Mouse (Mus musculus) hindbrain, postnatal 0 days (tissue): ENCODE measurements around the gene Btc. TPM values are rescaled to one million over a fixed set of nuclear protein-coding genes. Genes with fewer than 3 reads are reported as not detected.
A peak's percentile ranks its signal among the peaks of the same experiment; 100 is the strongest.

Experiments
- ATAC-seq: fragments of 200-750 bp; cut with Nextera tagmentation; 2 replicates; pipeline ENCODE4 v1.8.0; 2017; ENCODE audit warnings: mild to moderate bottlenecking, moderate TSS enrichment, moderate library complexity
- DNase-seq: peaks from one replicate; pipeline ENCODE4 v3.0.0-alpha.2; 2015; ENCODE audit warnings: low spot score
- H3K27ac ChIP-seq: fragments of 300-500 bp; sonication (generic); 2 replicates; pipeline ENCODE4 v1.5.1; 2014; ENCODE audit warnings: mild to moderate bottlenecking
- H3K27me3 ChIP-seq: fragments of 300-500 bp; sonication (generic); 2 replicates; pipeline ENCODE4 v1.6.1; 2014; ENCODE audit warnings: low read length, mixed read lengths; ENCODE audit not compliant: insufficient read depth
- H3K36me3 ChIP-seq: fragments of 300-500 bp; sonication (generic); 2 replicates; pipeline ENCODE4 v1.6.1; 2014; ENCODE audit warnings: low read length, mixed read lengths; ENCODE audit not compliant: insufficient read depth
- H3K4me1 ChIP-seq: fragments of 300-500 bp; sonication (generic); 2 replicates; pipeline ENCODE4 v1.6.1; 2014; ENCODE audit warnings: antibody characterized with exemption, low read length, mixed read lengths; ENCODE audit not compliant: insufficient read depth
- H3K4me2 ChIP-seq: fragments of 300-500 bp; sonication (generic); 2 replicates; pipeline ENCODE4 v1.6.1; 2014; ENCODE audit warnings: low read depth, mild to moderate bottlenecking, low read length, moderate library complexity, mixed read lengths
- H3K4me3 ChIP-seq: fragments of 300-500 bp; sonication (generic); 2 replicates; pipeline ENCODE4 v1.5.1; 2014; ENCODE audit warnings: low read length
- H3K9ac ChIP-seq: fragments of 300-500 bp; sonication (generic); replicated peaks from 2 replicates; pipeline ENCODE4 v1.6.1; 2014; ENCODE audit warnings: mild to moderate bottlenecking, low read length, moderate library complexity, mixed read lengths
- H3K9me3 ChIP-seq: fragments of 300-500 bp; sonication (generic); 2 replicates; pipeline ENCODE4 v1.6.1; 2016; ENCODE audit warnings: low read length, mixed read lengths
- CTCF ChIP-seq: IDR thresholded peaks from 2 replicates; pipeline ENCODE4 v1.5.1; 2016; ENCODE audit warnings: antibody characterized with exemption, control low read depth, low read depth
- WGBS: fragments of 180-500 bp; shearing (Covaris S2); extraction: QIAGEN DNeasy Blood & Tissue Kit; methylation state at CpG from one replicate; pipeline ENCODE4 v1.1.7; 2014; 5-methylcytosine and 5-hydroxymethylcytosine counted together
- polyA plus RNA-seq: library from polyadenylated mRNA; unstranded; fragments of >200 nt; fragmentation: Nextera tagmentation; extraction: Ambion mirVana; gene quantifications from 2 replicates; pipeline ENCODE4 v1.2.1, GENCODE M21; 2015
- total RNA-seq: library from RNA; depleted of rRNA; stranded (reverse); fragments of >200 nt; gene quantifications from 2 replicates; pipeline ENCODE4 v1.2.3, GENCODE M21; 2014

Btc gene
- total and polyA plus RNA-seq, 2 experiments from 2014 or later, result 0.15 to 0.58 TPM

- DNase-seq, result peak; percentile 40
- TF ChIP-seq CTCF, result no peak
- H3K4me2 ChIP-seq, result no peak overlapping the region
- H3K27ac ChIP-seq, result no peak overlapping the region
- H3K36me3 ChIP-seq, result no peaks in the 10 kb centered on the region
- 46% methylated on average over 5 of the region's 5 CpGs for WGBS
- H3K4me1 ChIP-seq, result no peaks in the 10 kb centered on the region
- no peak overlapping the region for H3K9ac ChIP-seq
- no peaks in the 10 kb centered on the region for H3K27me3 ChIP-seq
- no peak overlapping the region for H3K4me3 ChIP-seq
- ATAC-seq, result no peak
- no peaks in the 10 kb centered on the region for H3K9me3 ChIP-seq
These were observed 50.1 kb downstream of the Btc start for GRCm38 (mm10) chr5:91352645-91353044.

GRCm38 (mm10) chr5:91345681-91346080 lies 57.1 kb downstream of the Btc start:
- no peaks in the 10 kb centered on the region for H3K4me1 ChIP-seq
- H3K9ac ChIP-seq, result no peak overlapping the region
- TF ChIP-seq CTCF, result no peak
- no peak overlapping the region for H3K4me3 ChIP-seq
- ATAC-seq (peak; percentile 64), DNase-seq (peak; percentile 69)
- 67% methylated on average over 5 of the region's 5 CpGs for WGBS
- no peaks in the 10 kb centered on the region for H3K36me3 ChIP-seq
- H3K27ac ChIP-seq, result no peak overlapping the region
- no peak overlapping the region for H3K4me2 ChIP-seq
- H3K9me3 ChIP-seq, result no peaks in the 10 kb centered on the region
- no peaks in the 10 kb centered on the region for H3K27me3 ChIP-seq

GRCm38 (mm10) chr5:91345064-91345463 lies 57.7 kb downstream of the Btc start:
- WGBS, result 88% methylated on average over 2 of the region's 2 CpGs
- H3K36me3 ChIP-seq, result no peaks in the 10 kb centered on the region
- no peak overlapping the region for H3K4me2 ChIP-seq
- ATAC-seq (no peak), DNase-seq (no peak)
- no peaks in the 10 kb centered on the region for H3K27me3 ChIP-seq
- TF ChIP-seq CTCF, result no peak
- no peaks in the 10 kb centered on the region for H3K9me3 ChIP-seq
- H3K4me1 ChIP-seq, result no peaks in the 10 kb centered on the region
- H3K4me3 ChIP-seq, result no peak overlapping the region
- no peak overlapping the region for H3K9ac ChIP-seq
- H3K27ac ChIP-seq, result no peak overlapping the region

- TF ChIP-seq CTCF, result no peak
- 85% methylated on average over 5 of the region's 5 CpGs for WGBS
These were observed 60.6 kb downstream of the Btc start for GRCm38 (mm10) chr5:91341981-91342760.

GRCm38 (mm10) chr5:91334227-91334626 lies 68.6 kb downstream of the Btc start:
- Histone ChIP-seq H3K9ac (no peak overlapping the region), H3K4me1 (no peaks in the 10 kb centered on the region), H3K27me3 (no peaks in the 10 kb centered on the region), H3K9me3 (no peaks in the 10 kb centered on the region), H3K36me3 (no peaks in the 10 kb centered on the region), H3K27ac (no peak overlapping the region), H3K4me3 (no peak overlapping the region), H3K4me2 (no peak overlapping the region)
- no peak for TF ChIP-seq CTCF
- WGBS, result 89% methylated on average over 4 of the region's 4 CpGs
- no peak for ATAC-seq
- no peak for DNase-seq

More at GRCm38 (mm10) chr5:91341981-91342760, 60.6 kb downstream of the Btc start:
- DNase-seq (no peak), ATAC-seq (no peak)
- H3K9ac ChIP-seq, result no peak overlapping the region
- no peaks in the 10 kb centered on the region for H3K4me1 ChIP-seq
- no peak overlapping the region for H3K27ac ChIP-seq
- no peak overlapping the region for H3K4me3 ChIP-seq
- no peak overlapping the region for H3K4me2 ChIP-seq
- H3K9me3 ChIP-seq, result no peaks in the 10 kb centered on the region
- no peaks in the 10 kb centered on the region for H3K27me3 ChIP-seq
- no peaks in the 10 kb centered on the region for H3K36me3 ChIP-seq

GRCm38 (mm10) chr5:91332079-91332865 lies 70.5 kb downstream of the Btc start:
- H3K9ac ChIP-seq, result no peak overlapping the region
- H3K4me2 ChIP-seq, result no peak overlapping the region
- no peaks in the 10 kb centered on the region for H3K36me3 ChIP-seq
- ATAC-seq (no peak), DNase-seq (no peak)
- H3K27me3 ChIP-seq, result no peaks in the 10 kb centered on the region
- H3K4me1 ChIP-seq, result no peaks in the 10 kb centered on the region
- H3K9me3 ChIP-seq, result no peaks in the 10 kb centered on the region
- no peak for TF ChIP-seq CTCF
- no peak overlapping the region for H3K27ac ChIP-seq
- 43% methylated on average over 4 of the region's 4 CpGs for WGBS
- H3K4me3 ChIP-seq, result no peak overlapping the region

- 84% methylated on average over 1 of the region's 1 CpGs for WGBS
- ATAC-seq (no peak), DNase-seq (no peak)
- Histone ChIP-seq H3K9me3 (no peaks in the 10 kb centered on the region), H3K4me3 (no peak overlapping the region), H3K4me1 (no peaks in the 10 kb centered on the region), H3K27ac (no peak overlapping the region), H3K4me2 (no peak overlapping the region), H3K27me3 (no peaks in the 10 kb centered on the region), H3K36me3 (no peaks in the 10 kb centered on the region), H3K9ac (no peak overlapping the region)
- no peak for TF ChIP-seq CTCF
These were observed 81.0 kb downstream of the Btc start for GRCm38 (mm10) chr5:91321840-91322239.
